Mouse (Mus musculus) ovary, adult 2 months (tissue): Measurements from ENCODE around the gene H13. TPM values are rescaled to one million over a fixed set of nuclear protein-coding genes. Genes with fewer than 3 reads are reported as not detected.

ENCODE experiments used
- polyA plus RNA-seq: library from polyadenylated mRNA; depleted of rRNA; stranded (reverse); fragments of >200 nt; gene quantifications from 2 replicates; pipeline ENCODE4 v1.2.3, GENCODE M21; 2012; rRNA removed

H13 gene
- polyA plus RNA-seq, result 330 and 441 TPM in 2 replicates

GRCm38 (mm10) chr2:152669256-152669638 is at the start of gene H13:
Gene H13 (plus strand): TSS chr2:152669461.

GRCm38 (mm10) chr2:152622953-152623352 is 46.3 kb upstream of the H13 start, which contains the start of gene Defb25:
Gene Defb25 (minus strand): TSS chr2:152623053.

GRCm38 (mm10) chr2:152626774-152627591 is 42.3 kb upstream of the H13 start, which contains the start of gene Rem1:
Gene Rem1 (plus strand): TSS chr2:152626951.

GRCm38 (mm10) chr2:152686806-152687267 is 17.6 kb downstream of the H13 start, which contains the start of gene Mcts2:
Gene Mcts2 (plus strand): TSS chr2:152687035.

GRCm38 (mm10) chr2:152736090-152736601 is 66.9 kb downstream of the H13 start, which contains the start of gene Id1:
Gene Id1 (plus strand): TSS chr2:152736251.

GRCm38 (mm10) chr2:152753944-152754711 is 84.9 kb downstream of the H13 start, which contains the start of gene Cox4i2:
Gene Cox4i2 (plus strand): TSS chr2:152754173.

Other genes starting within 250 kb of the H13 start
- gene Defb23, start 204.8 kb upstream of the H13 start, polyA plus RNA-seq, result not detected in 2 replicates
- 0.39 TPM in 1 of 2 replicates, not detected in the other for gene Defb20, start 192.4 kb upstream of the H13 start, polyA plus RNA-seq
- not detected in 2 replicates for gene Defb22, start 179.3 kb upstream of the H13 start, polyA plus RNA-seq
- gene Defb26, start 157.8 kb upstream of the H13 start, polyA plus RNA-seq, result not detected in 2 replicates
- not detected in 2 replicates for gene Defb28, start 151.2 kb upstream of the H13 start, polyA plus RNA-seq
- gene Defb29, start 129.4 kb upstream of the H13 start, polyA plus RNA-seq, result not detected in 2 replicates
- gene Gm17416, start 100.1 kb upstream of the H13 start, polyA plus RNA-seq, result not detected in 2 replicates
- gene Defb21, start 96.7 kb upstream of the H13 start, polyA plus RNA-seq, result not detected in 2 replicates
- 39.7 and 66.9 TPM in 2 replicates for gene Defb19, start 89.1 kb upstream of the H13 start, polyA plus RNA-seq
- gene Defb45, start 70.1 kb upstream of the H13 start, polyA plus RNA-seq, result not detected in 2 replicates
- gene Defb36, start 65.1 kb upstream of the H13 start, polyA plus RNA-seq, result 0.46 and 0.64 TPM in 2 replicates
- gene Defb25, start 46.4 kb upstream of the H13 start, polyA plus RNA-seq, result 1.7 TPM in 1 of 2 replicates, not detected in the other
- 25.0 and 28.2 TPM in 2 replicates for gene Rem1, start 42.5 kb upstream of the H13 start, polyA plus RNA-seq
- gene Mcts2, start 17.6 kb downstream of the H13 start, polyA plus RNA-seq, result 3.7 and 4.2 TPM in 2 replicates
- 383 and 402 TPM in 2 replicates for gene Id1, start 66.8 kb downstream of the H13 start, polyA plus RNA-seq
- 6.7 and 9.5 TPM in 2 replicates for gene Cox4i2, start 84.7 kb downstream of the H13 start, polyA plus RNA-seq
- gene Bcl2l1, start 162.3 kb downstream of the H13 start, polyA plus RNA-seq, result 45.3 and 60.1 TPM in 2 replicates
- 2.6 and 3.6 TPM in 2 replicates for gene Tpx2, start 178.5 kb downstream of the H13 start, polyA plus RNA-seq
- gene Mylk2, start 241.9 kb downstream of the H13 start, polyA plus RNA-seq, result 0.08 and 0.09 TPM in 2 replicates